Mouse (Mus musculus): ENCODE results near the gene Acad10.

- TF ChIP-seq TCF12 (IDR thresholded peaks at IDR 0.05; ENCODE audit: insufficient read depth, poor library complexity, severe bottlenecking) = no peak
- no peak for TF ChIP-seq POLR2AphosphoS2 (IDR thresholded peaks at IDR 0.05; ENCODE audit: insufficient read length, low read depth)
- no peak for TF ChIP-seq POLR2A (IDR thresholded peaks at IDR 0.05; ENCODE audit: insufficient read length, low read depth)
- no peak for TF ChIP-seq E2F4 (IDR thresholded peaks at IDR 0.05; ENCODE audit: insufficient read depth)
- no peak for TF ChIP-seq MYOD1 (IDR thresholded peaks at IDR 0.05; ENCODE audit: control insufficient read depth in 1 of 3, insufficient read length in 2 of 3, low read depth in 2 of 3)
- no peak for TF ChIP-seq MYOG (IDR thresholded peaks at IDR 0.05; ENCODE audit: control insufficient read depth in 1 of 3, insufficient read depth in 1 of 3, insufficient read length in 2 of 3, low read depth in 2 of 3)
- no peak for TF ChIP-seq MAX (IDR thresholded peaks at IDR 0.05; ENCODE audit: low read depth)
- no peak for TF ChIP-seq USF1 (IDR thresholded peaks at IDR 0.05; ENCODE audit: low read depth)
- no peak for TF ChIP-seq REST (IDR thresholded peaks at IDR 0.05; ENCODE audit: insufficient read depth, insufficient read length)
These were observed 54.2 kb downstream of the Acad10 start for GRCm38 (mm10) chr5:121606151-121606550.

Data from myocyte (in vitro differentiated cells).